Comparison of ENCODE assay signal across 11 mouse cellular contexts in the genomic region with DNA sequence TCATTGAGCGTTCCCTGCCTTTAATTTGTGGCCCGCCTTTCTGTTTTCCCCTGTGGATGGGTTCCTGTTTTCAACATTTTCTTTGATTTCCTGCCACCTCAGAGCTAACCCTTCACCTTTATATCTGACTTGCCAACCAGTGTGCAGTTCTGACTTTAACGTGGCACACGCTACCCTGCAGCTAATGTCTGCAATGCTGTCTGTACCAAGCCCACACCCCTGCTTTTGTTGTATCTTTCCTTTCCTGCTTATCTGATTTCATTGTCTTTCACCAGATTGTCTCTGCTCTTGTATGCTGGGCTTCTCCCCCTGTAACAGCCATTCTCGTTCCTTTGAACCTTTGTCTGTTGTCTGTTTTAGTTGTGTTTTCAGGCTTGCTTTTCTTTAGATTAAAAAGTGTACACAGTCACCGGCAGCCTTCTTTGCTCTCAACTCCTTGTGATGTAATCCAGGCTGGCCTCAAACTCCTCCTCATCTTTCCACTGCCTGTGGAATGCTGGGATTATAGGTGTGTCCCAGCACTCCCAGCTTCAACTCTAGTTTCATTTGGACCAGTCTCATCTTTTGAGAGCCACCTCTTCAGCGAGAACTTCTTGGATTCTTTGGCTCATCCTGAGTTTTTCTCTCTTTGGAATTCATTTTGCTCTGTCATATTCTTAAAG. TPM values are rescaled to one million over a fixed set of nuclear protein-coding genes. Genes with fewer than 3 reads are reported as not detected.
A peak's percentile ranks its signal among the peaks of the same experiment; 100 is the strongest.
DNase-seq lines count a peak whose midpoint lies in the region; ATAC-seq and TF ChIP-seq lines count a peak whose summit lies in the region.
"Had no signal": no experiment of that assay in that cellular context is flagged by ENCODE, and none has a peak within 500 bp of the region (broad histone marks: within the 10 kb centered on the region; RNA-seq: fewer than 3 reads in every experiment).

No protein-coding gene starts in this region.

- ATAC-seq in lung, embryonic 15.5 days (ENCODE audit: borderline replicate concordance, extremely low read depth, low FRiP score, low TSS enrichment): no peak
- no peak for ATAC-seq in embryonic facial prominence, embryonic 14.5 days (ENCODE audit: low read depth)
- ATAC-seq in stomach, postnatal 0 days (ENCODE audit: low FRiP score, low TSS enrichment): peak; percentile 61; the same call in 1 of the 2 replicates

- no peaks in the 10 kb centered on the region for H3K9me3 ChIP-seq in lung, embryonic 15.5 days
- 0 out of 2 replicates have a peak, but pooled peaks cover 9% of the 10 kb centered on the region for H3K9me3 ChIP-seq in embryonic facial prominence, embryonic 14.5 days (ENCODE audit: control insufficient read depth, low read length)
- H3K9me3 ChIP-seq in stomach, postnatal 0 days (ENCODE audit: control insufficient read depth, low read length): no peaks in the 10 kb centered on the region

- no peaks in the 10 kb centered on the region for H3K36me3 ChIP-seq in heart, adult 2 months (ENCODE audit: control insufficient read depth, insufficient read depth, low read length)
- H3K36me3 ChIP-seq in lung, embryonic 15.5 days: no peaks in the 10 kb centered on the region
- peaks cover 6% of the 10 kb centered on the region; the same call in 1 of the 2 replicates for H3K36me3 ChIP-seq in embryonic facial prominence, embryonic 14.5 days (ENCODE audit: control insufficient read depth, insufficient read depth, low read length)
- no peaks in the 10 kb centered on the region for H3K36me3 ChIP-seq in stomach, postnatal 0 days (ENCODE audit: control insufficient read depth, insufficient read depth, low read length)

- peak overlapping the region; percentile 38; the same call in 1 of the 2 replicates for H3K27ac ChIP-seq in heart, adult 2 months
- 0 out of 2 replicates have a peak overlapping the region, but pooled peaks have one; percentile 5 for H3K27ac ChIP-seq in lung, embryonic 15.5 days
- 0 out of 2 replicates have a peak overlapping the region, but pooled peaks have one; percentile 16 for H3K27ac ChIP-seq in embryonic facial prominence, embryonic 14.5 days (replicated peaks; ENCODE audit: low read depth, low read length)
- H3K27ac ChIP-seq in stomach, postnatal 0 days (replicated peaks): peak overlapping the region; percentile 83; the same call in 1 of the 2 replicates

- peaks cover 12% of the 10 kb centered on the region for H3K4me1 ChIP-seq in heart, adult 2 months (ENCODE audit: control insufficient read depth, insufficient read depth, low read length)
- peaks cover 58% of the 10 kb centered on the region for H3K4me1 ChIP-seq in lung, embryonic 15.5 days
- H3K4me1 ChIP-seq in embryonic facial prominence, embryonic 14.5 days (ENCODE audit: control insufficient read depth, insufficient read depth, low read length): peaks cover 39% of the 10 kb centered on the region
- peaks cover 21% of the 10 kb centered on the region for H3K4me1 ChIP-seq in stomach, postnatal 0 days (replicated peaks; ENCODE audit: control insufficient read depth, insufficient read depth)

- no peak overlapping the region for H3K4me2 ChIP-seq in lung, embryonic 15.5 days
- no peak overlapping the region for H3K4me2 ChIP-seq in embryonic facial prominence, embryonic 14.5 days (ENCODE audit: low read depth, low read length)
- H3K4me2 ChIP-seq in stomach, postnatal 0 days (replicated peaks; ENCODE audit: low read depth): no peak overlapping the region
- H3K4me2 ChIP-seq: midbrain, embryonic 11.5 days had no signal

- no peaks in the 10 kb centered on the region for H3K79me2 ChIP-seq in heart, adult 2 months (replicated peaks; ENCODE audit: control insufficient read depth, insufficient read depth, low read length)

- TF ChIP-seq CTCF in heart, adult 2 months (IDR thresholded peaks at IDR 0.05): no peak
- TF ChIP-seq CTCF in stomach, postnatal 0 days (IDR thresholded peaks at IDR 0.05; ENCODE audit: low read depth): no peak

- intact Hi-C loops in heart, adult 2 months (cut with DNase I): no loop called here
- intact Hi-C loops in heart, postnatal 14 days (cut with DNase I): no loop called here

- 38% methylated on average over 7 of the region's 7 CpGs for WGBS in heart, adult 2 months
- 48% methylated on average over 7 of the region's 7 CpGs for WGBS in lung, embryonic 15.5 days
- 54% methylated on average over 7 of the region's 7 CpGs for WGBS in embryonic facial prominence, embryonic 14.5 days
- 48% methylated on average over 7 of the region's 7 CpGs for WGBS in stomach, postnatal 0 days

- no peak for TF ChIP-seq EP300 in heart, adult 2 months (IDR thresholded peaks at IDR 0.05; ENCODE audit: insufficient read depth, low read depth, low read length)
- no peak for TF ChIP-seq EP300 in stomach, postnatal 0 days (optimal IDR thresholded peaks at IDR 0.05)

- no peak overlapping the region for H3K4me3 ChIP-seq in heart, adult 2 months
- no peak overlapping the region for H3K4me3 ChIP-seq in lung, embryonic 15.5 days
- no peak overlapping the region for H3K4me3 ChIP-seq in embryonic facial prominence, embryonic 14.5 days (ENCODE audit: low read depth, low read length)
- H3K4me3 ChIP-seq in stomach, postnatal 0 days (ENCODE audit: low read depth, low read length): no peak overlapping the region

- TF ChIP-seq POLR2A in heart, adult 2 months (IDR thresholded peaks at IDR 0.05; ENCODE audit: insufficient read depth, low read depth, low read length): no peak

- no peaks in the 10 kb centered on the region for H3K27me3 ChIP-seq in heart, adult 2 months (ENCODE audit: control insufficient read depth, insufficient read depth, low read length)
- H3K27me3 ChIP-seq in lung, embryonic 15.5 days: no peaks in the 10 kb centered on the region
- H3K27me3 ChIP-seq in embryonic facial prominence, embryonic 14.5 days (replicated peaks; ENCODE audit: control insufficient read depth, insufficient read depth, low read length): no peaks in the 10 kb centered on the region
- no peaks in the 10 kb centered on the region for H3K27me3 ChIP-seq in stomach, postnatal 0 days (ENCODE audit: control insufficient read depth, insufficient read depth, low read length)

- DNase-seq in heart, adult 2 months: no peak
- DNase-seq in heart, postnatal 14 days: no peak
- DNase-seq in lung, postnatal 14 days: no peak
- no peak for DNase-seq in embryonic facial prominence, embryonic 14.5 days (ENCODE audit: low spot score)
- DNase-seq in stomach, postnatal 0 days (ENCODE audit: low spot score): peak; percentile 34
- no peak for DNase-seq in urinary bladder, postnatal 14 days (ENCODE audit: low spot score)
- DNase-seq in urinary bladder, postnatal 36 days (ENCODE audit: low spot score in 2 of 2): no peak
- DNase-seq: kidney, adult 8-10 months; liver had no signal

- H3K9ac ChIP-seq in heart, adult 2 months (ENCODE audit: low read depth, low read length): no peak overlapping the region
- no peak overlapping the region for H3K9ac ChIP-seq in lung, embryonic 15.5 days
- H3K9ac ChIP-seq in embryonic facial prominence, embryonic 14.5 days (ENCODE audit: low read depth, low read length): no peak overlapping the region
- no peak overlapping the region for H3K9ac ChIP-seq in stomach, postnatal 0 days (ENCODE audit: low read length)

RNA-seq across cellular contexts. Expression of a gene that starts 18.2 kb away (rescaled TPM):
- 1 to 10 TPM; 6.9 to 9.1 TPM for total RNA-seq in heart, adult 2 months (2021)
- polyA plus RNA-seq in heart, adult 2 months (2012; rRNA removed): 8.4 and 9.9 TPM in 2 replicates
- 10 to 100 TPM; 13.2 to 14.8 TPM for total RNA-seq in heart, postnatal 14 days (2021)
- polyA plus RNA-seq in lung, embryonic 15.5 days (2015; fragmentation: Nextera tagmentation; extraction: Ambion mirVana): 24.2 and 29.4 TPM in 2 replicates
- polyA plus RNA-seq in embryonic facial prominence, embryonic 14.5 days (2014; fragmentation: Nextera tagmentation; extraction: Ambion mirVana): 23.8 and 24.2 TPM in 2 replicates
- polyA plus RNA-seq in stomach, postnatal 0 days (2015; fragmentation: Nextera tagmentation; extraction: Ambion mirVana): 9.2 and 9.7 TPM in 2 replicates

Comparison
In these comparisons a context has a peak if more than half of its experiments do, and no peak if none do; other contexts are left out.
1. H3K27ac ChIP-seq: peak in every context shown above with its lines; median percentile 83 in stomach, postnatal 0 days; 38 in heart, adult 2 months; 16 in embryonic facial prominence, embryonic 14.5 days; 5 in lung, embryonic 15.5 days.